Mouse (Mus musculus): ENCODE measurements at regions not wholly inside any gene's neighbourhood (a gene's known extent, or its start where the extent isn't known, plus 50 kb on each side); places are given as distances from the start of the nearest gene placed in this dataset.

DNA sequence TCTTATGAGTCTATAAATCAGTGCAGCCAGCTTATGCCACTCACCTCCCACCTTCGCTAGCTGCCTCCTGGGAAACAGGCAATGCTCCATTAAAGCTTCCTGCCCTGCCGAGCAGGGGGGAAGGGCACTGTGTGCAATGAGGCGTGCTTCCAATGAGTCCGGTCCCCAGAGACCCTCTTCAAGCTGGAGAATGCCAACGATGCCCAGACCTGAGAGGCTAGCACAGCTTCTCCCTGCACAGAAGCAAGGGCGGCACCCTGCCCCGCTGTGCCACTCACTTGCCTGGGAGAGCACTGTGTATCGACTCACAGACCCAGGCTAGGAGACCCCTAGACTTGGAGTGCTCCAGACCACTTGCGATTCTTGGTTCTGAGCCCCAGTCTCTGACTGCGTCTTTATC, 188.3 kb downstream of the Pdcd6ip start:
- Histone ChIP-seq H3K27me3 (ENCODE audit: control insufficient read depth, insufficient read depth, low read length) (no peaks in the 10 kb centered on the region), H3K4me3 (ENCODE audit: low read depth, low read length) (no peak overlapping the region), H3K4me1 (replicated peaks; ENCODE audit: control insufficient read depth, insufficient read depth) (no peaks in the 10 kb centered on the region), H3K9ac (ENCODE audit: low read length) (no peak overlapping the region), H3K4me2 (replicated peaks; ENCODE audit: low read depth) (no peak overlapping the region), H3K9me3 (ENCODE audit: control insufficient read depth, low read length) (no peaks in the 10 kb centered on the region), H3K36me3 (ENCODE audit: control insufficient read depth, insufficient read depth, low read length) (no peaks in the 10 kb centered on the region), H3K27ac (replicated peaks) (no peak overlapping the region)
- TF ChIP-seq CTCF (IDR thresholded peaks at IDR 0.05; ENCODE audit: low read depth) (no peak), EP300 (optimal IDR thresholded peaks at IDR 0.05) (no peak)
- DNase-seq (ENCODE audit: low spot score) (no peak), ATAC-seq (ENCODE audit: low FRiP score, low TSS enrichment) (no peak)
- 73% methylated on average over 10 of the region's 10 CpGs for WGBS

DNA sequence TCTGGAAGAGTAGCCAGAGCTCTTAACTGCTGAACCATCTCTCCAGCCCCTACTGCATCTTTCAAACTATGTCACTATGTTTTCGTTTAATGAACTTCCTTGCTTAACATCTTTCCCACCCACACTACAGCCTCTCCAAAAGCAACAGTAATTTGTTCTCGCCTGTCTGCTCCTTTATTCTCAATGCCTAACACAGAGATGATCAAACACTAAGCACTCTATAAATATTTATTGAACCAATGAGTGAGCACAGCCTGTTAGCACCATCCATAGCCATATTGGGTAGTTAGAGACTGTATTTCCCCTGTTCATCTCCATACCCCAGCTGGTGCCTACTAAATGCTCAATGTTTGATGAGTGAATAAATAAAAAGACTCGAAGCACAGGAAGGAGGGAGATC, 189.6 kb downstream of the Pdcd6ip start:
- Histone ChIP-seq H3K9ac (ENCODE audit: low read length) (no peak overlapping the region), H3K4me2 (replicated peaks; ENCODE audit: low read depth) (no peak overlapping the region), H3K4me3 (ENCODE audit: low read depth, low read length) (no peak overlapping the region), H3K27me3 (ENCODE audit: control insufficient read depth, insufficient read depth, low read length) (no peaks in the 10 kb centered on the region), H3K36me3 (ENCODE audit: control insufficient read depth, insufficient read depth, low read length) (no peaks in the 10 kb centered on the region), H3K4me1 (replicated peaks; ENCODE audit: control insufficient read depth, insufficient read depth) (no peaks in the 10 kb centered on the region), H3K27ac (replicated peaks) (no peak overlapping the region), H3K9me3 (ENCODE audit: control insufficient read depth, low read length) (no peaks in the 10 kb centered on the region)
- no peak for DNase-seq (ENCODE audit: low spot score)
- 41% methylated on average over 3 of the region's 3 CpGs for WGBS
- no peak for ATAC-seq (ENCODE audit: low FRiP score, low TSS enrichment)
- TF ChIP-seq EP300 (optimal IDR thresholded peaks at IDR 0.05) (no peak), CTCF (IDR thresholded peaks at IDR 0.05; ENCODE audit: low read depth) (no peak)

GRCm38 (mm10) chr9:113517756-113518155, 190.3 kb downstream of the Pdcd6ip start:
- Histone ChIP-seq H3K4me3 (ENCODE audit: low read depth, low read length) (no peak overlapping the region), H3K4me2 (replicated peaks; ENCODE audit: low read depth) (no peak overlapping the region), H3K4me1 (replicated peaks; ENCODE audit: control insufficient read depth, insufficient read depth) (no peaks in the 10 kb centered on the region), H3K9me3 (ENCODE audit: control insufficient read depth, low read length) (no peaks in the 10 kb centered on the region), H3K27me3 (ENCODE audit: control insufficient read depth, insufficient read depth, low read length) (no peaks in the 10 kb centered on the region), H3K9ac (ENCODE audit: low read length) (no peak overlapping the region), H3K27ac (replicated peaks) (no peak overlapping the region), H3K36me3 (ENCODE audit: control insufficient read depth, insufficient read depth, low read length) (no peaks in the 10 kb centered on the region)
- ATAC-seq (ENCODE audit: low FRiP score, low TSS enrichment) (no peak), DNase-seq (ENCODE audit: low spot score) (no peak)
- TF ChIP-seq EP300 (optimal IDR thresholded peaks at IDR 0.05) (no peak), CTCF (IDR thresholded peaks at IDR 0.05; ENCODE audit: low read depth) (no peak)
- 77% methylated on average over 6 of the region's 6 CpGs for WGBS

- Histone ChIP-seq H3K4me2 (replicated peaks; ENCODE audit: low read depth) (no peak overlapping the region), H3K9ac (ENCODE audit: low read length) (no peak overlapping the region), H3K27ac (replicated peaks) (no peak overlapping the region), H3K36me3 (ENCODE audit: control insufficient read depth, insufficient read depth, low read length) (no peaks in the 10 kb centered on the region), H3K4me1 (replicated peaks; ENCODE audit: control insufficient read depth, insufficient read depth) (no peaks in the 10 kb centered on the region), H3K4me3 (ENCODE audit: low read depth, low read length) (no peak overlapping the region), H3K27me3 (ENCODE audit: control insufficient read depth, insufficient read depth, low read length) (no peaks in the 10 kb centered on the region), H3K9me3 (ENCODE audit: control insufficient read depth, low read length) (no peaks in the 10 kb centered on the region)
- TF ChIP-seq CTCF (IDR thresholded peaks at IDR 0.05; ENCODE audit: low read depth), result no peak
- no peak for TF ChIP-seq EP300 (optimal IDR thresholded peaks at IDR 0.05)
- ATAC-seq (ENCODE audit: low FRiP score, low TSS enrichment), result no peak
- 76% methylated on average over 6 of the region's 6 CpGs for WGBS
- no peak for DNase-seq (ENCODE audit: low spot score)
Observed at GRCm38 (mm10) chr9:113515703-113516020, 192.4 kb downstream of the Pdcd6ip start.

DNA sequence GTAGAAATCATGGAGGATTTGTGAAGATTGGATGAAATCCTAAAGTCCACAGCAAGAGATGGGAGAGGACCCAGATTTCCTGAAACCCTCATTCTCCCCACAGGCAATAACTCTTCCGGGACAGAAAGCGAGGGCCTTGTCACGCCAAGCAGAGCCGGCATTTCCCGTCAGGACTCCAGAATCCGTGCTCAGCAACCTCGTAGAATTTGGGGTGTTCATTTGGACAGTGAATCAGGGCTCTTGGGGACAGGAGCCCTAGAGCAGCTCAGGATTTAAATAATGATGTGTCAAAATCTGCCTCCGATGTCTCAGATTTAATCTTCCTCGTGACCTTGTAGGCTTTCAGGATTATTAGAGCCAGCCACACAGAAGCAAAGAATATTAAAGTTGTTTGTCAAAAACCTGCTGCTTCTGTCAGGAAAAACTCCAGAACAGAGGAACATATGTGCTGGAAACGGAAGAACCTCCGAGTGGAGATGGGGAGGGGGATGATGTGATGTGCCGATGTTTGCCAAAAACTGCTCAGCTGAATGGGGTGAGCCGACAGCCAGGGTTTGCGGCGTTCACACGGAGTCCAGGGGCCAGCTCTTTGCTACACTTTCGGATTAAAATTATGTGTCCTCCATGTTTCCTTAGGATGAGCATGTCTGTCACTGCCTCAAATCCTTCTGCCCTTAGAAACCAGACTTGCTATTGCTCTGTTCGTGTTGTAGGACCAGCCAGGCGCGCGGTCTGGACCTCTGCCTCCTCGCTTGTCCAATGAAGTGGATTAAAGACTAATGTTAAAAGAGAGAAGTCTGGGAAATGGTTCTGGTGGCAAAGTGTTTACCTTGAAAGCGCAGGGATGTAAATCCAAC, 193.0 kb downstream of the Pdcd6ip start:
- Histone ChIP-seq H3K4me1 (replicated peaks; ENCODE audit: control insufficient read depth, insufficient read depth) (no peaks in the 10 kb centered on the region), H3K27ac (replicated peaks) (no peak overlapping the region), H3K4me2 (replicated peaks; ENCODE audit: low read depth) (no peak overlapping the region), H3K4me3 (ENCODE audit: low read depth, low read length) (no peak overlapping the region), H3K9me3 (ENCODE audit: control insufficient read depth, low read length) (no peaks in the 10 kb centered on the region), H3K27me3 (ENCODE audit: control insufficient read depth, insufficient read depth, low read length) (no peaks in the 10 kb centered on the region), H3K9ac (ENCODE audit: low read length) (no peak overlapping the region), H3K36me3 (ENCODE audit: control insufficient read depth, insufficient read depth, low read length) (no peaks in the 10 kb centered on the region)
- DNase-seq (ENCODE audit: low spot score) (no peak), ATAC-seq (ENCODE audit: low FRiP score, low TSS enrichment) (no peak)
- no peak for TF ChIP-seq EP300 (optimal IDR thresholded peaks at IDR 0.05)
- no peak for TF ChIP-seq CTCF (IDR thresholded peaks at IDR 0.05; ENCODE audit: low read depth)
- 69% methylated on average over 23 of the region's 23 CpGs for WGBS

- no peak for TF ChIP-seq EP300 (optimal IDR thresholded peaks at IDR 0.05)
- no peak for TF ChIP-seq CTCF (IDR thresholded peaks at IDR 0.05; ENCODE audit: low read depth)
- ATAC-seq (ENCODE audit: low FRiP score, low TSS enrichment) (no peak), DNase-seq (ENCODE audit: low spot score) (no peak)
- Histone ChIP-seq H3K4me1 (replicated peaks; ENCODE audit: control insufficient read depth, insufficient read depth) (no peaks in the 10 kb centered on the region), H3K4me2 (replicated peaks; ENCODE audit: low read depth) (no peak overlapping the region), H3K36me3 (ENCODE audit: control insufficient read depth, insufficient read depth, low read length) (no peaks in the 10 kb centered on the region), H3K27ac (replicated peaks) (no peak overlapping the region), H3K9me3 (ENCODE audit: control insufficient read depth, low read length) (no peaks in the 10 kb centered on the region), H3K9ac (ENCODE audit: low read length) (no peak overlapping the region), H3K27me3 (ENCODE audit: control insufficient read depth, insufficient read depth, low read length) (no peaks in the 10 kb centered on the region), H3K4me3 (ENCODE audit: low read depth, low read length) (no peak overlapping the region)
- 87% methylated on average over 5 of the region's 5 CpGs for WGBS
Observed at GRCm38 (mm10) chr9:113511302-113511701, 196.8 kb downstream of the Pdcd6ip start.

Data from stomach, postnatal 0 days (tissue).